Mouse (Mus musculus) ES-Bruce4 (cell line): ENCODE results near the gene Fkbp1a. TPM values are rescaled to one million over a fixed set of nuclear protein-coding genes. Genes with fewer than 3 reads are reported as not detected.

Source experiments
- H3K27ac ChIP-seq: 2 replicates; pipeline ENCODE4 v1.5.1; 2012; ENCODE audit warnings: low read length, inconsistent platforms; ENCODE audit not compliant: insufficient read depth
- H3K27me3 ChIP-seq: 2 replicates; pipeline ENCODE4 v1.6.1; 2012; ENCODE audit warnings: mild to moderate bottlenecking, low read length, inconsistent platforms; ENCODE audit not compliant: control insufficient read depth, poor library complexity, insufficient read depth, severe bottlenecking
- H3K36me3 ChIP-seq: 2 replicates; pipeline ENCODE4 v1.6.1; 2012; ENCODE audit warnings: inconsistent platforms, mild to moderate bottlenecking, low read length, moderate library complexity; ENCODE audit not compliant: control insufficient read depth, poor library complexity, insufficient read depth, severe bottlenecking
- H3K4me1 ChIP-seq: one replicate; pipeline ENCODE4 v1.8.1; 2011; ENCODE audit warnings: low read length; ENCODE audit not compliant: control insufficient read depth, insufficient read depth
- H3K4me3 ChIP-seq: 2 replicates; pipeline ENCODE4 v1.5.1; 2011; ENCODE audit warnings: low read depth, mild to moderate bottlenecking, low read length
- H3K9ac ChIP-seq: 2 replicates; pipeline ENCODE4 v1.6.1; 2012; ENCODE audit warnings: low read depth, mild to moderate bottlenecking, inconsistent platforms; ENCODE audit not compliant: poor library complexity, severe bottlenecking
- H3K9me3 ChIP-seq: replicated peaks from 2 replicates; pipeline ENCODE4 v1.6.1; 2012; ENCODE audit warnings: mild to moderate bottlenecking, low read length, inconsistent platforms; ENCODE audit not compliant: control insufficient read depth, poor library complexity, insufficient read depth, severe bottlenecking
- CTCF ChIP-seq: IDR thresholded peaks from one replicate; pipeline ENCODE4 v1.8.1; 2011; ENCODE audit warnings: low read depth, low read length
- EP300 ChIP-seq: IDR thresholded peaks from 2 replicates; pipeline ENCODE4 v1.6.1; 2011; ENCODE audit warnings: low read depth, low read length; ENCODE audit not compliant: insufficient read depth
- POLR2A ChIP-seq: IDR thresholded peaks from one replicate; pipeline ENCODE4 v1.8.1; 2011; ENCODE audit warnings: low read length; ENCODE audit not compliant: insufficient read depth
- polyA plus RNA-seq: library from polyadenylated mRNA; stranded (reverse); fragments of >200 nt; gene quantifications from 2 replicates; pipeline ENCODE4 v1.2.4, GENCODE M21; 2011; ENCODE audit warnings: low read depth; ENCODE audit not compliant: missing spikeins, insufficient read depth, insufficient read length

The Fkbp1a gene
- polyA plus RNA-seq, 1 experiment = 363 TPM

DNA sequence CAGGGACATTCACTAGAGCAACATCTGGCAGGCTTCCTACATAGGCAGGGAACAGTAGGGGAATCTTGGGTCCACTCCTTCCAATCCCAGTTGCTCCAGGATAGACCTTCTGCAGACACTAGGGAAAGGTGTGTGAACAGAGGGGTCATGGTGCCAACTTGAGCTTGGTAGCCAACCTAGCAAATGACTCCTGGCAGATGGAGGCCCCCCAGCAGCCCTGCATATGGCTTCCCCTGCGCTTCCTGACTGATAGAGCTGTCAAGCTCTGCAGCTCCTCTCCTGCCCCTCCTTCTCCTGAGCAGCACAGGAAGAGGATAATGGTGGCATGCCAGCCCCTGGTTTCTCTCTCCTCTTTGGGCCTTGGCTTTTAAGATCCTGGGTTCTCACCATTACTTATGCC, 66.2 kb downstream of the Fkbp1a start:
- Histone ChIP-seq H3K9ac (no peak overlapping the region), H3K27ac (no peak overlapping the region), H3K27me3 (no peaks in the 10 kb centered on the region), H3K9me3 (no peaks in the 10 kb centered on the region), H3K36me3 (no peaks in the 10 kb centered on the region), H3K4me1 (no peaks in the 10 kb centered on the region), H3K4me3 (no peak overlapping the region)
- TF ChIP-seq CTCF (no peak), EP300 (no peak), POLR2A (no peak)

DNA sequence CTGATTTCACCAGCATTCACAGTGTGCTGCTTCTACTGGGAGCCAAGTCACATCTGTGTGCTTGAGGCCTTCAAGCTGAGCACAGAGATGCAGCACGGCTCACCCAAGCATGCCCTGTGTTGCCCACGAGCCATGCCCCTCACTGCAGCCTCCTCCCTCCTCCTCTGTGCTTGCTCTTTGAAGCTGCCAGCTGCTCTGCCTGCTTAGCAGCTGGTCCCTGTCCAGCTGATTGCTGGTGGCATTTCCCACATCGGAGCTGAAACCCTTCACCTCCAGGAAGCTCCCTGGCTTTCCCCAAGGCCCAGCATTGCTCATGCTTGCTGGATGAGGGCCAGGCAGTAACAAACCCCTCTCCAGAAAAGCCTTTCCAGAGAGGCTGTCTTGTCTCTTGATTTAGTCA, 67.7 kb downstream of the Fkbp1a start:
- Histone ChIP-seq H3K4me3 (no peak overlapping the region), H3K9ac (no peak overlapping the region), H3K9me3 (no peaks in the 10 kb centered on the region), H3K36me3 (no peaks in the 10 kb centered on the region), H3K4me1 (no peaks in the 10 kb centered on the region), H3K27ac (no peak overlapping the region), H3K27me3 (no peaks in the 10 kb centered on the region)
- TF ChIP-seq CTCF (no peak), EP300 (no peak), POLR2A (no peak)

Other genes starting within 250 kb of the Fkbp1a start
- not detected in 2 replicates for gene 4921509C19Rik, start 66.3 kb upstream of the Fkbp1a start, polyA plus RNA-seq
- 136 and 137 TPM in 2 replicates for gene Nsfl1c, start 48.3 kb upstream of the Fkbp1a start, polyA plus RNA-seq
- 1.1 and 2.6 TPM in 2 replicates for gene Sdcbp2, start 30.1 kb downstream of the Fkbp1a start, polyA plus RNA-seq
- 0.88 and 1.5 TPM in 2 replicates for gene Snph, start 90.1 kb downstream of the Fkbp1a start, polyA plus RNA-seq
- 0.41 TPM in 1 of 2 replicates, not detected in the other for gene Rad21l, start 126.0 kb downstream of the Fkbp1a start, polyA plus RNA-seq
- gene Tmem74b, start 159.5 kb downstream of the Fkbp1a start, polyA plus RNA-seq = not detected in 2 replicates
- 34.1 and 38.5 TPM in 2 replicates for gene Psmf1, start 201.7 kb downstream of the Fkbp1a start, polyA plus RNA-seq